ENCODE assay signal across 8 mouse cellular contexts in genomic region chr10:94147756-94148531, GRCm38 (mm10). TPM values are rescaled to one million over a fixed set of nuclear protein-coding genes. Genes with fewer than 3 reads are reported as not detected.
DNase-seq lines count a peak whose midpoint lies in the region; ATAC-seq lines count a peak whose summit lies in the region.

Gene Nr2c1 (plus strand): TSS chr10:94148023.

- peak within 1 kb of the TSS; percentile 80 for H3K4me3 ChIP-seq in intestine, embryonic 16.5 days (ENCODE audit: low read length)

- WGBS in intestine, embryonic 16.5 days, result 0% methylated on average over 64 of the region's 64 CpGs

- peak within 1 kb of the TSS; percentile 95 for H3K27ac ChIP-seq in intestine, embryonic 16.5 days (ENCODE audit: low read length)

- DNase-seq in adrenal gland, adult 2 months, result peak; percentile 96
- DNase-seq in embryo, embryonic 10.5 days (ENCODE audit: low spot score), result peak; percentile 91
- peak; percentile 90 to 91 for DNase-seq in gastrocnemius, postnatal 36 days
- DNase-seq in left cerebral cortex, postnatal 25 days (ENCODE audit: low spot score in 2 of 2), result peak; percentile 91 to 95
- peak; percentile 86 for DNase-seq in mesoderm, embryonic 11.5 days (ENCODE audit: low read depth, low spot score)
- DNase-seq in right cerebral cortex, postnatal 25 days, result peak; percentile 91
- peak; percentile 87 to 92 for DNase-seq in urinary bladder, postnatal 36 days (ENCODE audit: low spot score in 2 of 2)

- H3K4me2 ChIP-seq in intestine, embryonic 16.5 days (ENCODE audit: low read depth, low read length), result peak within 1 kb of the TSS; percentile 53

- H3K9ac ChIP-seq in intestine, embryonic 16.5 days (ENCODE audit: low read depth, low read length), result peak within 1 kb of the TSS; percentile 92

- no peaks in the 10 kb centered on the region for H3K9me3 ChIP-seq in intestine, embryonic 16.5 days (ENCODE audit: control insufficient read depth, low read length)

- H3K27me3 ChIP-seq in intestine, embryonic 16.5 days (replicated peaks; ENCODE audit: control insufficient read depth, insufficient read depth, low read length), result no peaks in the 10 kb centered on the region

- peak; percentile 92 for ATAC-seq in intestine, embryonic 16.5 days

- intact Hi-C loops in gastrocnemius, postnatal 36 days (cut with DNase I), result no loop called here
- intact Hi-C loops in left cerebral cortex, postnatal 25 days (cut with DNase I), result loop anchor here (1.0 to 2.0 kb wide), 2 partner anchors 51 to 112 kb away; partner anchors contain the start of genes Fgd6 and Ndufa12

- no peaks in the 10 kb centered on the region for H3K36me3 ChIP-seq in intestine, embryonic 16.5 days (ENCODE audit: control insufficient read depth, insufficient read depth, low read length)

- peaks cover 28% of the 10 kb centered on the region for H3K4me1 ChIP-seq in intestine, embryonic 16.5 days (ENCODE audit: control insufficient read depth, insufficient read depth, low read length)

RNA-seq across cellular contexts. Expression of gene Nr2c1, which starts in this region (rescaled TPM):
- 10 to 100 TPM; 11.7 to 13.7 TPM for total RNA-seq in adrenal gland, adult 2 months (2021)
- polyA plus RNA-seq in adrenal gland, adult 2 months (2012; rRNA removed), result 2.5 and 2.7 TPM in 2 replicates
- total RNA-seq in gastrocnemius, postnatal 36 days (2021), result 1 to 10 TPM; 5.5 to 7.4 TPM
- 8.8 and 10.4 TPM in 2 replicates for polyA plus RNA-seq in intestine, embryonic 16.5 days (2015; fragmentation: Nextera tagmentation; extraction: Ambion mirVana)
- total RNA-seq in left cerebral cortex, postnatal 25 days (2021), result 1 to 10 TPM; 7.8 to 8.3 TPM

Comparison
In these comparisons a context has a peak if more than half of its experiments do, and no peak if none do; other contexts are left out.
1. Peak in every context shown above with its lines: DNase-seq, ATAC-seq, H3K4me3 ChIP-seq and H3K27ac ChIP-seq.